Comparison of ENCODE assay signal across 11 mouse cellular contexts in the genomic region with DNA sequence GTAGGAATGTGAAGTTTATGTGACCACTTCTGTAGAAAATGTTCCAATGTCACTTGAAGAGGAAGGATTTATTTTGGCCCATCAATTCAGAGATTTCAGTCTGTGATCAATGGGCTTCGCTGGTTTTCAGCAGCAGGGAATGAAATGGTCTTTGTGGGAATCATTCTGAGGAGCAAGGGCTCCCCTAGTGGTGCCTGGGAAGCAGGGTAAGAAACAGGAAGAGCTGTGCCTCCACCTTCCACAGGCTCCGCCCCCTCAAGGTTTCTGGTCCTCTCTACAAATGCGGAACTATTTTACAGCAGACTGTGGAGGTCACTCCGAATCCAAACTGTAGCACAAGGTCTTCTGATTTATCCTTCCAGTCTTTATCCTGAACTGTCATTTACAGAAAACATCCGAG.
A peak's percentile ranks its signal among the peaks of the same experiment; 100 is the strongest.
DNase-seq lines count a peak whose midpoint lies in the region; ATAC-seq and TF ChIP-seq lines count a peak whose summit lies in the region.
"Had no signal": no experiment of that assay in that cellular context is flagged by ENCODE, and none has a peak within 500 bp of the region (broad histone marks: within the 10 kb centered on the region; RNA-seq: fewer than 3 reads in every experiment).

No protein-coding gene starts in this region.

- 82% methylated on average over 5 of the region's 5 CpGs for WGBS in forebrain, postnatal 0 days
- 87% methylated on average over 5 of the region's 5 CpGs for WGBS in forebrain, embryonic 10.5 days
- WGBS in liver, adult 2 months: 83% methylated on average over 5 of the region's 5 CpGs
- WGBS in liver, embryonic 12.5 days (ENCODE audit: insufficient replicate concordance): 62% methylated on average over 5 of the region's 5 CpGs
- WGBS in forebrain, embryonic 15.5 days: 85% methylated on average over 5 of the region's 5 CpGs

- no peak overlapping the region for H3K4me3 ChIP-seq in forebrain, postnatal 0 days (ENCODE audit: low read depth, low read length)
- H3K4me3 ChIP-seq in forebrain, embryonic 10.5 days: no peak overlapping the region
- H3K4me3 ChIP-seq in liver, adult 2 months (ENCODE audit: insufficient read depth, low read depth, low read length): no peak overlapping the region
- no peak overlapping the region for H3K4me3 ChIP-seq in liver, embryonic 12.5 days
- H3K4me3 ChIP-seq in testis, adult 2 months (ENCODE audit: control insufficient read depth, low read depth, low read length): no peak overlapping the region
- no peak overlapping the region for H3K4me3 ChIP-seq in forebrain, embryonic 15.5 days
- H3K4me3 ChIP-seq: heart, embryonic 15.5 days; limb, embryonic 12.5 days; megakaryocyte, embryonic 14.5 days had no signal

- no peaks in the 10 kb centered on the region for H3K79me2 ChIP-seq in liver, adult 2 months (ENCODE audit: control insufficient read depth, insufficient read depth, low read length)

- no peaks in the 10 kb centered on the region for H3K4me1 ChIP-seq in forebrain, postnatal 0 days (ENCODE audit: insufficient read depth)
- no peaks in the 10 kb centered on the region for H3K4me1 ChIP-seq in forebrain, embryonic 10.5 days
- no peaks in the 10 kb centered on the region for H3K4me1 ChIP-seq in liver, adult 2 months (ENCODE audit: control insufficient read depth, insufficient read depth, low read length)
- H3K4me1 ChIP-seq in liver, embryonic 12.5 days: no peaks in the 10 kb centered on the region
- H3K4me1 ChIP-seq in testis, adult 2 months (ENCODE audit: control insufficient read depth, insufficient read depth, low read length): no peaks in the 10 kb centered on the region
- H3K4me1 ChIP-seq in forebrain, embryonic 15.5 days: no peaks in the 10 kb centered on the region
- H3K4me1 ChIP-seq: heart, embryonic 15.5 days; limb, embryonic 12.5 days; megakaryocyte, embryonic 14.5 days had no signal

- H3K9ac ChIP-seq in forebrain, postnatal 0 days: no peak overlapping the region
- H3K9ac ChIP-seq in liver, adult 2 months (ENCODE audit: low read depth, low read length): no peak overlapping the region
- no peak overlapping the region for H3K9ac ChIP-seq in liver, embryonic 12.5 days
- no peak overlapping the region for H3K9ac ChIP-seq in forebrain, embryonic 15.5 days (replicated peaks)
- H3K9ac ChIP-seq: heart, embryonic 15.5 days; limb, embryonic 12.5 days had no signal

- no peaks in the 10 kb centered on the region for H3K27me3 ChIP-seq in forebrain, postnatal 0 days (ENCODE audit: insufficient read depth, low read length)
- H3K27me3 ChIP-seq in forebrain, embryonic 10.5 days (ENCODE audit: poor library complexity, severe bottlenecking): no peaks in the 10 kb centered on the region
- H3K27me3 ChIP-seq in liver, adult 2 months (ENCODE audit: control insufficient read depth, insufficient read depth, low read length): no peaks in the 10 kb centered on the region
- no peaks in the 10 kb centered on the region for H3K27me3 ChIP-seq in liver, embryonic 12.5 days (replicated peaks)
- H3K27me3 ChIP-seq in testis, adult 2 months (ENCODE audit: control insufficient read depth, insufficient read depth, low read length): no peaks in the 10 kb centered on the region
- H3K27me3 ChIP-seq in forebrain, embryonic 15.5 days: no peaks in the 10 kb centered on the region
- H3K27me3 ChIP-seq: heart, embryonic 15.5 days; limb, embryonic 12.5 days; megakaryocyte, embryonic 14.5 days had no signal

- H3K27ac ChIP-seq in forebrain, postnatal 0 days (ENCODE audit: low read depth, low read length): no peak overlapping the region
- H3K27ac ChIP-seq in forebrain, embryonic 10.5 days: no peak overlapping the region
- H3K27ac ChIP-seq in liver, adult 2 months (replicated peaks; ENCODE audit: insufficient read depth, low read depth, low read length): no peak overlapping the region
- H3K27ac ChIP-seq in liver, embryonic 12.5 days: no peak overlapping the region
- H3K27ac ChIP-seq in testis, adult 2 months (ENCODE audit: control insufficient read depth, insufficient read depth, low read depth, low read length): no peak overlapping the region
- no peak overlapping the region for H3K27ac ChIP-seq in forebrain, embryonic 15.5 days (replicated peaks)
- H3K27ac ChIP-seq: heart, embryonic 15.5 days; limb, embryonic 12.5 days had no signal

- DNase-seq in forebrain, postnatal 0 days: no peak
- DNase-seq in forebrain, embryonic 10.5 days (ENCODE audit: extremely low spot score, low spot score): no peak
- peak; percentile 6 for DNase-seq in liver, adult 2 months (ENCODE audit: extremely low read depth, low read depth, low spot score)
- DNase-seq in brain, embryonic 14.5 days (ENCODE audit: low read depth): no peak
- DNase-seq in lung, adult 18-20 months: no peak

- H3K4me2 ChIP-seq in forebrain, postnatal 0 days (ENCODE audit: low read depth): no peak overlapping the region
- no peak overlapping the region for H3K4me2 ChIP-seq in liver, embryonic 12.5 days
- no peak overlapping the region for H3K4me2 ChIP-seq in forebrain, embryonic 15.5 days (replicated peaks)
- H3K4me2 ChIP-seq: heart, embryonic 15.5 days; limb, embryonic 12.5 days had no signal

- TF ChIP-seq POLR2A in liver, adult 2 months (IDR thresholded peaks at IDR 0.05; ENCODE audit: extremely low read depth, insufficient read depth, low read length): no peak
- TF ChIP-seq POLR2A in brain, embryonic 14.5 days (IDR thresholded peaks at IDR 0.05; ENCODE audit: borderline replicate concordance, extremely low read depth, insufficient read depth, insufficient read length, poor library complexity, severe bottlenecking): no peak
- TF ChIP-seq POLR2A in testis, adult 2 months (IDR thresholded peaks at IDR 0.05; ENCODE audit: control insufficient read depth, low read depth, low read length): no peak

- no peaks in the 10 kb centered on the region for H3K9me3 ChIP-seq in forebrain, postnatal 0 days (ENCODE audit: low read length)
- H3K9me3 ChIP-seq in forebrain, embryonic 10.5 days: no peaks in the 10 kb centered on the region
- peaks cover 4% of the 10 kb centered on the region; the same call in 1 of the 2 replicates for H3K9me3 ChIP-seq in liver, embryonic 12.5 days (replicated peaks)
- H3K9me3 ChIP-seq in forebrain, embryonic 15.5 days: no peaks in the 10 kb centered on the region
- H3K9me3 ChIP-seq: heart, embryonic 15.5 days; limb, embryonic 12.5 days had no signal

- no peak for ATAC-seq in forebrain, postnatal 0 days
- no peak for ATAC-seq in liver, embryonic 12.5 days
- ATAC-seq in forebrain, embryonic 15.5 days (replicated peaks): no peak

- peak; percentile 26; the same call in 1 of the 2 replicates for TF ChIP-seq CTCF in forebrain, postnatal 0 days (IDR thresholded peaks at IDR 0.05; ENCODE audit: low read depth)
- peak; percentile 28; the same call in 1 of the 2 replicates for TF ChIP-seq CTCF in liver, adult 2 months (IDR thresholded peaks at IDR 0.05; ENCODE audit: low read depth, low read length)
- peak; percentile 41; the same call in 1 of the 2 replicates for TF ChIP-seq CTCF in brain, embryonic 14.5 days (IDR thresholded peaks at IDR 0.05; ENCODE audit: borderline replicate concordance, extremely low read depth, insufficient read depth, insufficient read length)
- peak; percentile 37; the same call in 1 of the 2 replicates for TF ChIP-seq CTCF in testis, adult 2 months (IDR thresholded peaks at IDR 0.05; ENCODE audit: control insufficient read depth, insufficient read depth, insufficient replicate concordance, low read depth, low read length)

- no peaks in the 10 kb centered on the region for H3K36me3 ChIP-seq in forebrain, postnatal 0 days (ENCODE audit: insufficient read depth)
- no peaks in the 10 kb centered on the region for H3K36me3 ChIP-seq in forebrain, embryonic 10.5 days (replicated peaks)
- no peaks in the 10 kb centered on the region for H3K36me3 ChIP-seq in liver, adult 2 months (ENCODE audit: control insufficient read depth, insufficient read depth, low read length)
- no peaks in the 10 kb centered on the region for H3K36me3 ChIP-seq in liver, embryonic 12.5 days
- no peaks in the 10 kb centered on the region for H3K36me3 ChIP-seq in testis, adult 2 months (ENCODE audit: control insufficient read depth, insufficient read depth, low read length)
- H3K36me3 ChIP-seq in forebrain, embryonic 15.5 days: no peaks in the 10 kb centered on the region
- H3K36me3 ChIP-seq: heart, embryonic 15.5 days; limb, embryonic 12.5 days had no signal
